Mouse (Mus musculus) cortical plate, adult 2 months (tissue): ENCODE data around the gene Enox1.

Experiments
- CTCF ChIP-seq: fragments of 200-500 bp; IDR thresholded peaks from 2 replicates; pipeline ENCODE4 v1.5.1; 2011; ENCODE audit warnings: mild to moderate bottlenecking, control low read depth, low read length; ENCODE audit not compliant: insufficient read depth; ENCODE audit errors: extremely low read depth
- POLR2A ChIP-seq: fragments of 200-500 bp; IDR thresholded peaks from 2 replicates; pipeline ENCODE4 v1.6.1; 2011; ENCODE audit warnings: mild to moderate bottlenecking, low read length, control low read depth; ENCODE audit not compliant: insufficient read depth; ENCODE audit errors: extremely low read depth

- no peak for TF ChIP-seq CTCF
- TF ChIP-seq POLR2A = no peak
These were observed 425.1 kb downstream of the Enox1 start for GRCm38 (mm10) chr14:77581616-77582015.
